Mouse (Mus musculus): ENCODE results near the gene Akap5.
A peak's percentile ranks its signal among the peaks of the same experiment; 100 is the strongest.

Akap5 gene

DNA sequence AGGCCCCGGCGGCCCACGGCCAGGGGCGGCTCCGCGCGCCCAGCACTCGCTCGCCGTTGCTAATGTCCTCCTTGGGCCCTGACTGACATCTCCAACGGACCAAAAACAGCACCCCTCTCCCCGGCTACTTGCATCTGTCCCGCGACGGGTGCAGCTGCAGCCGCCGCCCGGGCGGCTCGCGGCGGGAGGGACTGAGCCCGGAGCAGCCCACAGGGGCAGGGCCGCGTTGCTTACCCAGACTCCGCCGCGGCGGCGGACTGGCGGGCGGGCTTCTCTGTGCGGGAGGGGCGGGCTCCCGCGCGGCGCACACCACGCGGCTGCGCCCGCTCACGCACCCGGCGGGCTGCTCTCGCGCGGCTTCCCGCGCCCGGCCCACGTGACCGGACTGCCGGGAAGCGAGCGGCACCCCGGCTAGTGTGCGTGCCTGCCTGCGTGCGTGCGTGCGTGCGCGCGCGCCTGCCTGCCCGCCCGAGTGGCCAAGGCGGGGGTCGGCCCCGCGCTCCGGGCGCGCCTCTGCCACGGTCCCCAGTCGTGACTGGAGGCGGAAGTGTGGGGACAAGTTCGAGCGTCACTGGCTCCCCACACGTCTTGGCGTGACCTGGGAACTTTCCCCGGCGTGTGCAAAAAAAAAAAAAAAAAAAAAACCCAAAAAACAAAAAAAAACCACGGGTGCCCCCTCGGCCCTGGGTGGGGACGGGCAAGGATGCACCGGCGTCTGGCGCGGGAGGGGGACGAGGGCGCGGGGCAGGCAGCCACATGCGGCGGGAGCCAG lies 44.7 kb downstream of the Akap5 start, which contains the start of gene Zbtb25:
Zbtb25 (minus strand) TSS at position 397 of the 772 bp plus-strand sequence.
- DNase-seq (ENCODE audit: low spot score): peak; percentile 81

DNA sequence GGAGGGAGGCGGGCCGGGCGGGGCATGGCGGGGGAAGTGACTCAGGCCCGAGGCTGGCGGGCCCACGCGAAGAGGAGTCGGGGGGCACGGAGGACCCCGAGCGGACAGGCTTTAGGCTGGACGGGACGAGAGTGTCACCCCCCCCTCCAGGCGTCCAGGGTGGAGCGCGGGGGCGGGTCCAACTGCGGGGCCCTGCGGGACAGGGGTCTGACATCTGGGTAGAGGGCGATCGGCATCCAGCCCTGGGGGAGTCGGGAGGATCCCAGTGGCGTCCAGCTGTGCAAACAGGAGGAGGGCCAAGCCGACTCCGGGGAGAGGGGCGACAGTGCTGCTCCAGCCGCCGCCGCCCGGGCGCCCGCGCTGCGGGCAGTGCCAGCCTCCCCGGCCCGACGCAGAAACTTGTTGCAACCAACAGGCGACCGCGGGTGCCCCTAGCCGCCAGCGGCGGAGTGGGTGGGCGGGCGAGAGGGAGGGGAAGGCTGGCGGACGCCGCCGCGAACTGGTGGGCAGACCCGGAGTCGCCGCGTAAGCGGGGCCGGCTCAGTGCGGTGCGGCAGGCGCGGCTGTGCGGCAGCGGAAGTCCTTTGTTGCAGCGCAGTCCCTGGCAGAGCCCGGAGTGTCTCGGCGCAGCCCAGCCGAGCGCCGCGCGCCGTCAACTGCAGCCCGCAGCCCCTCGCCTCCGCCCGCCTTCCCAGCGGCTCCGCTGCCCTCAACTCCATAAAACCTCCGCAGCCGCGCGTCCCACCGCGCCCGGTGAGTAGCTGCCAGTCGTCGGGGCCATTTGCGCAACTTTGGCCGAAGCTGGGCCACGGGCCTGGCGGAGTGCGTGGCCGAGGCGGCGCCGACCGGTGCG lies 45.5 kb downstream of the Akap5 start, which contains the start of gene Zbtb1:
Zbtb1 (plus strand) TSS at position 289 of the 853 bp plus-strand sequence.
- DNase-seq (ENCODE audit: low spot score): peak; percentile 80

DNA sequence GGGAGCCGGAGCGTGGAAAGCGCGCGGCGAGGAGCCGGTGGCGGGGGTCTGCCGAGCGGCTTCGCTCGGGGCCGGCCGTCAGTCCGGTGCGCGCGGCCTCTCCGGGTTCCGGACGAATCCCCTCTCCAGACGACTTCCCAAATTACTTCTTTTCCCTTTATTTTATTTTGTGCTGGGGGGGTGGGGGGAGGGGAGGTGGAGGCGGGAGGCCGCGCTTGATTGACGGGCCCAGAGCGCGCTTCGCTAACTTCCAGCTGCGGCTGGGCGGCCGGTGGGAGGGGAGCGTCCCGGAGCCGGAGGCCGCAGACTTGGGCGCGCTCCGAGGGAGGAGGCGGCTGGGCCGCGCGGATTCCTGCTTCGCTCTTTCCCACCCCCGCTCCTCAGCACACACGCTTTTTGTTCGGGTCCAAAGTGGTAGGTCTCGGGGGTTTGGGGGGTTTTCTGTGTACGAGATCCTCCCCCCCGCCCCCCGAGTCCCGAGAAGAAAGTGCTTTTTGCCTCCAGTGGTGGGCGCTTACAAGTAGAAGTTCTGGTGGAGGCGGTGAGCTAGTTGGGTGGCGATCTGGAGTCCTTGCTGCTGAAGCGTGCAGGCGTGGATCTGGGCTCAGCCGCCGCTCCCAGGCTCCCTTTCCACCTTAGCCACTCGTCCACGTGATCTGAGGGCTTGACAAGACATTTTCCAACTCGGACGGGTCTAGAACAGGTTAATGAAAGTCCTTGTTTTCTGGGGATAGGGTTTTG lies 46.3 kb downstream of the Akap5 start:
- peak; percentile 76 for DNase-seq (ENCODE audit: low spot score)

DNA sequence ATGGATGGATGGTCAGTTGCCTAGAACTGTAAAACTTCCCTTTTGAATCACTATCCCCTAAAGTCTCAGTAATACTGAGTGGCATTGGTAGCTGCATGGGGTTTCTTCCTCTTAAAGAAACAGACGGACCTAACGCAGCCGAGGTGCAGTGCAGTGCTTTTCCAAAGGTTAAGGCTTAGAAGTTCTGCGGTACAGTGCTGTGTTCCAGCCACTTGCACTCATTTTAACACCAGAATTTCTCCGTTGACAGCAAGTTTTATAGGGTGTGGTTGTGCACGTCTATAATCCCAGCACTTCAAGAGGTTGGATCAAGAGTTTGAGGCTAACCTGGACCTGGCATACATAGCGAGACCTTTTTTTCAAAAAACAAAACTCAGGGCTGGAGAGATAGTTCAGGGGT lies 47.4 kb downstream of the Akap5 start:
- no peak for DNase-seq (ENCODE audit: low spot score)

DNA sequence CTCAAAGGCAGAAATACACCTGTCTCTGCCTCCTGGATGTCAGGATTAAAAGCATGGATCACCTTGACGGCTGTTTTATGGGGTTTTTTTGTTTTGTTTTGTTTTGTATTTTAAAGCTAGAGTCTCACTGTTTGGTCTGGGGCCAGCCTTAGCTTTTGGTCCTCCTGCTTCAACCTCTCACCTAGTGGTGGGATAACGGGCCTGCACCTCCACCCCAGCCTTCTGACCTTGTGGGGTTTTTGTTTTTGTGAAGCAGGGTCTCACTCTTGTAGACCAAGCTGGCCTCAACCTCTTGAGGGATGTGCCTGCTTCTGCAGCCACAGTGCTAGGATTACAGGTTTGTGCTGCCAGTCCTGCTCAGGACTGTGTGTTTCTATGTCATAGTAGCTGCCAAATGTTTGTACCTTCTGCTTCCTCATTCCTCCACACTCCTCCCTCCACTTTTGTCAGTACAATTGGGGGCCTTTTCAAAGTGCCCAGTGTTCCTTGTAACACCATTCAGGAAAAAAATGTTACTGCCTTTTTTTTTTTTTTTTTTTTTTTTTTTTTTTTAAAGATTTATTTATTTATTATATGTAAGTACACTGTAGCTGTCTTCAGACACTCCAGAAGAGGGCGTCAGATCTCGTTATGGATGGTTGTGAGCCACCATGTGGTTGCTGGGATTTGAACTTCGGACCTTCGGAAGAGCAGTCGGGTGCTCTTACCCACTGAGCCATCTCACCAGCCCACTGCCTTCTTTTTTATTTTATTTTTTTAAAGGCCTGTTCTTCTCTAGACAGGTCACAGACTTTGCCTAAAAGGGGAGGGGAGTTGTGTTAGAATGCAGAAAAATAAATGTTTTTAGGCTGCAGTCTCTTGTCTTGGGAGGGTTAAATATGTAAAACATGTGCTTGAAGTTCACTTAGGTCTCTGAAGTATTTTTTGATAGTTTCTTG lies 48.5 kb downstream of the Akap5 start:
- DNase-seq (ENCODE audit: low spot score): no peak

DNA sequence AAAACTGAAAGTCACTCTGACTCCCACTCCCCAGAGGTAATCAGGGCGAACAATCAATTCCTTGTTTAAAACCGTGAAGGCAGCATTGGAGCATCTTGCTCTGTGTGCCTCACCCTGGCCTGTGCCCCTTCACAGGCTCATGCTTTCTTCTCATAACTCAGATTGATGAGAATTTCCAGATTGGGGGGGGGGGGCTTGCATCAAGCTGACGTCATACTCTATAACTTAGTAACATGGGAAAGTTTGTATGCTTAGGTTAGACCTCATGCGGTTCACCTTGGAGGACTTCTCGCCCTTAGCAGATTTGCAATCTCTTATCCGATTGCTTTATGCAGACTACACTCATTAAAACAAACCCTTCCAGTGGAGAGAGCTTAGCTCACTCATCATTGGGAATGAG lies 49.3 kb downstream of the Akap5 start:
- no peak for DNase-seq (ENCODE audit: low spot score)

DNA sequence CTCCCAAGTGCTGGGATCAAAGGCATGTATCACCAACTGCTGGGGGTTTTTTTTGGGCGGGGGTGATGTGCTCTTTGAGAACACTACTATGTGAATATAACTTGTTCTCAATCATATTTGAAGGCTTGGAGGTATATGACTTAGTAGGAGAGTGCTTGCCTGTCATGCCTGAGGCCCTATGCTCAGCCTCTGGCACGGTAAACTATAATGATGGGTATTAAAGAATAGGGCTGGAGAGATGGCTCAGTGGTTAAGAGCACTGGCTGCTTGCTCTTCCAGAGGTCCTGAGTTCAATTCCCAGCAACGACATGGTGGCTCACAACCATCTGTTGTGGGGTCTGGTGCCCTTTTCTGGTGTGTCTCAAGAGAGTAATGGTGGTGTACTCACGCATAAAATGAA lies 50.2 kb downstream of the Akap5 start:
- no peak for DNase-seq (ENCODE audit: low spot score)

DNA sequence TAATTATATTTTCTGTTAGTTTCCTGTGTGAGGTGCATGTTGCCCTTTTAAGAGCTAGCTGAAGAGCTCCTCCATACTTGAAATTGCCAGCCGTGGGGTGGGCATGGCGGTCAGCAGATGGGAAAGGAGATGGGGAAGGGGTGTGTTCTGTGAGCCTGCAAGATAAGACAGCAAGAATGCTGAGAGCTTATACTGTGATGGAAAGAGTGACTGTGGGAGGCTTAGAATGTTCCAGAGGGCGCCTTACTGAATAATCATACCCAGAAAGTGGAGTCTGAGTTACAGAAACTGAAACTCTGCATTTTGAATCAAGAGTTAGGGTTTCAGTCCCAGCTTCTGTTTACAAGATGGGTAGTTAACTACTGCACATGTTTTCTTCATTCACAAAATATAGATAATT lies 50.8 kb downstream of the Akap5 start:
- no peak for DNase-seq (ENCODE audit: low spot score)

DNA sequence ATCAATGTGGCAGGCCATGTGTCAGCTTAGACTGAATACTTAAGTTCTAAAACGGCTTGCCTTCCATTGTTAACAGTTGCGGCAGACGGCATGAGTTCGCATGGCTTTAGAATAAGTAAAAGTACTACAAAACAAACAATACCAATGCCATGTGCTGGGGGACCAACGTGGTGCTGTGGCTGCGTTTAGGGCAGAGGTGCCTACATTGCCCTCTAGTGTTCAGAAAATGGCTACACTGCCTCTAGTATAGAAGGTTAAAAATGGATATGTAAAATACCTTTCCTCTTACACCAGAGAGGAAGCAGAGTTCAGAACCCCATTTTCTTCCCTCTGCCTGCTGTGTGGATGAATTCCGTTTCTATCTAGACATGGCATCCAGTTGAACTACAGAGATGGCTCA lies 52.0 kb downstream of the Akap5 start:
- no peak for DNase-seq (ENCODE audit: low spot score)

DNA sequence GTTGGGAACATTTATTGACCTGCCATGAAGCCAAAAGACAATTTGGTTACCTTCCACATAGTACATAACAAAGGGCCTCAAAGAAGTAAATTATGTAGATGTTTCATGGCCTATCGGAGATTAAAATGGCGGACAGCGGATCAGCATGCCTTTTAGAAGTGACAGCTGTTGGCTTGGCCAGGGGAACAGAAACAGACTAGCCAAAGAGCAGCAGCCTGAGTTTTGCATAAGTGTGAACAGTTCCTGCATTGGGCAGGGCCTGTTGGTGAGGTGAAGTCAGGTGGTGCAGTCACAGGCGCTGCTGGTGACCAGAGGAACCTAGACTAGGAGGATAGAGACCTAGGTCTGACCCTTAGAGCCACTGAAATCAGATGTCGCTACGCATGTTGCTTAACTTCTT lies 52.4 kb downstream of the Akap5 start:
- no peak for DNase-seq (ENCODE audit: low spot score)

DNA sequence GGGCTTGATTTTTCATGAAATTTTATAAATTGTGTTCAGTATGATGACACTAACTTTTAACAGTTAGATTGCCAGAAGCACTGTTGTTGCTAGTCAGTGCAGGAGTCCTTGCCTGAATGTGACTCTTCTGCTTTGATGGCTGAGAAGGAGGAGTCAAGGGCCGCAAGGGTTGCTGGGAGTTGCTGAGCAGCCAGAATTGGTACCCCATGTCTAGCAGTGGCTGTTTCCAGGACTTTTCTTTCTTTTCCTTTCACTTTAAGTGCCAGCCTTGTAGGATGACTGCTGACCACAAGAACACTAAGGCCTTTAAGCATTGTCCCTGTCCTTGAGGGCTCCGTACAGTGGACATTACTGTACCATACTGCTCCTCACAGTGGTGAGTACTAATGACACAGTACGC lies 53.0 kb downstream of the Akap5 start:
- DNase-seq (ENCODE audit: low spot score): no peak

DNA sequence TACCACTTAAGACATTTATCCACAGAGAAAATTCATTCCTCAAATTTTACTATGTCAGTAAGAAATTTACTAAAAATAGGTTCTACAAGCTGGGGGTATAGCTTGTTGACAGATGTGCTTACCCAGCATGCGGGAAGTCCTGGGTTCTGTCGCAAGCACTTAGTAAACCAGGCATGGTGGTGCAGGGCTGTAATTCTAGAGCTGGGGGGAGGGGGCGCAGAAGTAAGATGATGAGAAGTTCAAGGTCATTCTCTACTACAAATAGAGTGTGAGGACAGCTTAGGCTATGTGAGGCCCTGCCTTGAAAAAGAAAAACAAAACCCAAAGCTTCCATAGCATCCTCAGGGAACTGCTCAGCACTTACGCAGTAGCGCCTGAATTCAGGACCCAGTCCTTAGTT lies 53.9 kb downstream of the Akap5 start:
- no peak for DNase-seq (ENCODE audit: low spot score)

DNA sequence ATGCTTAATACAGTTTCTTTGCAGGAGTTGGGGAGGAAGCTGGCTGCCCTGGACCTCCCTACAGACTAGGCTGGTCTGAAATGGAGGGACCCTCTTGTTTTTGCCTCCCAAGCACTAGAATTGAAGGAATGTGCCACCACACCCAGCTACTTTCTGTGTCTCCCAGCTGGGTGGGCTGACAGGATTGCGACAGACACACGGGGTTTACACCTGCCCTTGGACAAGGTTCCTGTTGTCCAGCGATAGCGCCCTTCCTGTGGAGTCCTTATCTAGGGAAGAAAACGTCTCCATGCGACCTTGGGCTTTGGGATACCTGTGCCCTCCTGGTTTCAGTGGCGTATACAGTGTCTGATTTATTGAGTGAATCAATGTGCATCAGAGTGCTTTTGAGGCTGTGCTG lies 55.5 kb downstream of the Akap5 start:
- DNase-seq (ENCODE audit: low spot score): no peak

Data from ovary, adult 18-20 months (tissue).